Mouse (Mus musculus): ENCODE data around the gene Ruvbl1. TPM values are rescaled to one million over a fixed set of nuclear protein-coding genes. Genes with fewer than 3 reads are reported as not detected.
A peak's percentile ranks its signal among the peaks of the same experiment; 100 is the strongest.

Ruvbl1 gene
- 10 to 100 TPM; 36.8 to 40.2 (median 39.1) TPM for total RNA-seq (2022)

GRCm38 (mm10) chr6:88465181-88465920 is at the start of gene Ruvbl1:
Ruvbl1 (plus strand) TSS chr6:88465409.
- DNase-seq (ENCODE audit: low spot score in 2 of 2) = peak; percentile 90 to 91

- no peak for DNase-seq (ENCODE audit: low spot score in 2 of 2)
Measured at GRCm38 (mm10) chr6:88416130-88416758, 49.0 kb upstream of the Ruvbl1 start.

GRCm38 (mm10) chr6:88431202-88431601 is 34.0 kb upstream of the Ruvbl1 start:
- DNase-seq (ENCODE audit: low spot score in 2 of 2) = no peak

GRCm38 (mm10) chr6:88435609-88436008 is 29.6 kb upstream of the Ruvbl1 start:
- DNase-seq (ENCODE audit: low spot score in 2 of 2) = no peak

- DNase-seq (ENCODE audit: low spot score in 2 of 2) = peak in 1 of 2 experiments; percentile 55
Measured at GRCm38 (mm10) chr6:88439056-88439455, 26.2 kb upstream of the Ruvbl1 start.

GRCm38 (mm10) chr6:88442551-88442950 is 22.7 kb upstream of the Ruvbl1 start:
- no peak for DNase-seq (ENCODE audit: low spot score in 2 of 2)

- DNase-seq (ENCODE audit: low spot score in 2 of 2) = no peak
Measured at GRCm38 (mm10) chr6:88443446-88443845, 21.8 kb upstream of the Ruvbl1 start.

GRCm38 (mm10) chr6:88444076-88444750 is 21.0 kb upstream of the Ruvbl1 start:
- no peak for DNase-seq (ENCODE audit: low spot score in 2 of 2)

GRCm38 (mm10) chr6:88445661-88446060 is 19.5 kb upstream of the Ruvbl1 start:
- DNase-seq (ENCODE audit: low spot score in 2 of 2) = no peak

- peak; percentile 51 to 76 for DNase-seq (ENCODE audit: low spot score in 2 of 2)
Measured at GRCm38 (mm10) chr6:88446063-88447002, 18.9 kb upstream of the Ruvbl1 start, which contains the start of gene Eefsec. Eefsec (minus strand) TSS chr6:88446539.

GRCm38 (mm10) chr6:88447454-88447853 is 17.8 kb upstream of the Ruvbl1 start:
- DNase-seq (ENCODE audit: low spot score in 2 of 2) = no peak

- DNase-seq (ENCODE audit: low spot score in 2 of 2) = no peak
Measured at GRCm38 (mm10) chr6:88454545-88454944, 10.7 kb upstream of the Ruvbl1 start.

GRCm38 (mm10) chr6:88469878-88470277 is 4.7 kb downstream of the Ruvbl1 start:
- no peak for DNase-seq (ENCODE audit: low spot score in 2 of 2)

GRCm38 (mm10) chr6:88480421-88480820 is 15.2 kb downstream of the Ruvbl1 start:
- no peak for DNase-seq (ENCODE audit: low spot score in 2 of 2)

GRCm38 (mm10) chr6:88483111-88483510 is 17.9 kb downstream of the Ruvbl1 start:
- DNase-seq (ENCODE audit: low spot score in 2 of 2) = no peak

- DNase-seq (ENCODE audit: low spot score in 2 of 2) = no peak
Measured at GRCm38 (mm10) chr6:88483913-88484312, 18.7 kb downstream of the Ruvbl1 start.

GRCm38 (mm10) chr6:88485378-88485777 is 20.2 kb downstream of the Ruvbl1 start:
- no peak for DNase-seq (ENCODE audit: low spot score in 2 of 2)

GRCm38 (mm10) chr6:88486893-88487292 is 21.7 kb downstream of the Ruvbl1 start:
- DNase-seq (ENCODE audit: low spot score in 2 of 2) = peak; percentile 71 to 80

GRCm38 (mm10) chr6:88489026-88489425 is 23.8 kb downstream of the Ruvbl1 start:
- no peak for DNase-seq (ENCODE audit: low spot score in 2 of 2)

- DNase-seq (ENCODE audit: low spot score in 2 of 2) = no peak
Measured at GRCm38 (mm10) chr6:88489834-88490233, 24.6 kb downstream of the Ruvbl1 start.
